Mouse (Mus musculus): ENCODE results near the gene Mcf2. TPM values are rescaled to one million over a fixed set of nuclear protein-coding genes. Genes with fewer than 3 reads are reported as not detected.

Mcf2 gene
- 0.11 and 0.16 TPM in 2 replicates for polyA plus RNA-seq (2014; fragmentation: Nextera tagmentation; extraction: Ambion mirVana)

GRCm38 (mm10) chrX:60178744-60179458, at the start of gene Mcf2:
Mcf2 (minus strand) TSS chrX:60179089.
- Histone ChIP-seq H3K36me3 (ENCODE audit: control insufficient read depth, insufficient read depth, low read length) (no peaks in the 10 kb centered on the region), H3K4me3 (ENCODE audit: control insufficient read depth in 1 of 2, insufficient read depth in 1 of 2, low read depth in 1 of 2, low read length in 2 of 2) (peak within 1 kb of the TSS; percentile 39 to 43), H3K9me3 (ENCODE audit: control insufficient read depth, low read length) (no peaks in the 10 kb centered on the region), H3K9ac (ENCODE audit: low read length) (0 out of 2 replicates have a peak within 1 kb of the TSS, but pooled peaks have one; percentile 12), H3K27ac (replicated peaks in 1 of 2; ENCODE audit: control insufficient read depth in 1 of 2, insufficient read depth in 1 of 2, low read depth in 2 of 2, low read length in 2 of 2) (no peak within 1 kb of the TSS), H3K4me2 (ENCODE audit: low read length) (peak within 1 kb of the TSS; percentile 79), H3K4me1 (ENCODE audit: control insufficient read depth in 2 of 2, insufficient read depth in 2 of 2, low read length in 2 of 2) (no peaks in the 10 kb centered on the region), H3K27me3 (ENCODE audit: control insufficient read depth, insufficient read depth, low read length) (peaks cover 3% of the 10 kb centered on the region; the same call in 1 of the 2 replicates)
- ATAC-seq (ENCODE audit: insufficient number of reproducible peaks, insufficient read depth, low FRiP score, low read depth) = peak; percentile 21; the same call in 1 of the 2 replicates
- 11% methylated on average over 25 of the region's 28 CpGs for WGBS

DNA sequence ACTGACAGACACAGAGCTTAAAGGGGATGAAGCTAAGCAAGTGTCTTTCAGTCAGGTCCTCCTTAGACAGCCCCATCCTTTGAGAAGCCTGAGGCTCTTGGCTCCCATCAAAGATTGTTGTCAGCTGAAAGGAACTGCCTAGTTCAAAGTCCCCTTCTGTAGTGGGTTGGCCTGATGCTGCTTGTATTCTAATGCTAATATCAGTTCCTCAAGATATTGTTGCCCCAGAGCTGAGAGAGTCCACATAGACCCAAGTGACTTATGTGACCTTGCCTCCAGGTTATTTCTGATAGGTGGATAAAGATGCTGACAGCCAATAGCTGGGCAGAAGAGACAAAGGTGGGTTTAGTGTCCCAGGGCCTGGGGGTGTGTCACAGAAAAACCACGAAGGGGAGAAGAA, 8.8 kb upstream of the Mcf2 start:
- no peak overlapping the region for H3K27ac ChIP-seq (replicated peaks in 1 of 2; ENCODE audit: control insufficient read depth in 1 of 2, insufficient read depth in 1 of 2, low read depth in 2 of 2, low read length in 2 of 2)
- no peak overlapping the region for H3K9ac ChIP-seq (ENCODE audit: low read length)
- H3K9me3 ChIP-seq (ENCODE audit: control insufficient read depth, low read length) = no peaks in the 10 kb centered on the region
- WGBS = 29% methylated on average over 1 of the region's 1 CpGs
- no peak overlapping the region for H3K4me2 ChIP-seq (ENCODE audit: low read length)
- H3K4me3 ChIP-seq (ENCODE audit: control insufficient read depth in 1 of 2, insufficient read depth in 1 of 2, low read depth in 1 of 2, low read length in 2 of 2) = no peak overlapping the region
- ATAC-seq (ENCODE audit: insufficient number of reproducible peaks, insufficient read depth, low FRiP score, low read depth) = no peak
- no peaks in the 10 kb centered on the region for H3K36me3 ChIP-seq (ENCODE audit: control insufficient read depth, insufficient read depth, low read length)
- H3K27me3 ChIP-seq (ENCODE audit: control insufficient read depth, insufficient read depth, low read length) = no peaks in the 10 kb centered on the region
- H3K4me1 ChIP-seq (ENCODE audit: control insufficient read depth in 2 of 2, insufficient read depth in 2 of 2, low read length in 2 of 2) = no peaks in the 10 kb centered on the region

DNA sequence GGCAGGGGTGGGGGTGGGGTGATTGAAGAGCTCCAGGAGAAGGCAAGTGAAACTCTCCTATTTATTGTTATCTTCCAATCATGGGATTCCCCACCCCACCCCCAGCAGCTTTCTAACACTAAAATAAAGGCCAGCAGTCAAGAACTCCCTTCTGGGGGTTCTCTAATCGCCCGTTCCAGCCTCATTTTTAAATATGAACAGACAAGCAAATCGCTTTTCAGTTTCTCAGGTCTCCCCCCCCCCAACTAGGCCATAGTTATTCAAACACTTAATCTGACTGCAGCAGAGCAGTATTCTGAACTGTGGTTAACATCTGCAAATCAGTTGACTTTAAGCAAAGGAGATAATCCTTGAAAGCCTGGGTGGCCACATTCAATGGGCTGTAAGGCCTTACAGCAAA, 3.7 kb upstream of the Mcf2 start:
- H3K4me3 ChIP-seq (ENCODE audit: control insufficient read depth in 1 of 2, insufficient read depth in 1 of 2, low read depth in 1 of 2, low read length in 2 of 2) = no peak overlapping the region
- H3K4me1 ChIP-seq (ENCODE audit: control insufficient read depth in 2 of 2, insufficient read depth in 2 of 2, low read length in 2 of 2) = no peaks in the 10 kb centered on the region
- WGBS = 50% methylated on average over 3 of the region's 3 CpGs
- ATAC-seq (ENCODE audit: insufficient number of reproducible peaks, insufficient read depth, low FRiP score, low read depth) = no peak
- H3K27ac ChIP-seq (replicated peaks in 1 of 2; ENCODE audit: control insufficient read depth in 1 of 2, insufficient read depth in 1 of 2, low read depth in 2 of 2, low read length in 2 of 2) = no peak overlapping the region
- no peaks in the 10 kb centered on the region for H3K27me3 ChIP-seq (ENCODE audit: control insufficient read depth, insufficient read depth, low read length)
- H3K36me3 ChIP-seq (ENCODE audit: control insufficient read depth, insufficient read depth, low read length) = no peaks in the 10 kb centered on the region
- H3K4me2 ChIP-seq (ENCODE audit: low read length) = no peak overlapping the region
- no peak overlapping the region for H3K9ac ChIP-seq (ENCODE audit: low read length)
- no peaks in the 10 kb centered on the region for H3K9me3 ChIP-seq (ENCODE audit: control insufficient read depth, low read length)

- Histone ChIP-seq H3K9ac (ENCODE audit: low read length) (0 out of 2 replicates have a peak overlapping the region, but pooled peaks have one; percentile 12), H3K27ac (replicated peaks in 1 of 2; ENCODE audit: control insufficient read depth in 1 of 2, insufficient read depth in 1 of 2, low read depth in 2 of 2, low read length in 2 of 2) (no peak overlapping the region)
- ATAC-seq (ENCODE audit: insufficient number of reproducible peaks, insufficient read depth, low FRiP score, low read depth) = no peak
These were observed 705 bp downstream of the Mcf2 start for GRCm38 (mm10) chrX:60178025-60178743.

DNA sequence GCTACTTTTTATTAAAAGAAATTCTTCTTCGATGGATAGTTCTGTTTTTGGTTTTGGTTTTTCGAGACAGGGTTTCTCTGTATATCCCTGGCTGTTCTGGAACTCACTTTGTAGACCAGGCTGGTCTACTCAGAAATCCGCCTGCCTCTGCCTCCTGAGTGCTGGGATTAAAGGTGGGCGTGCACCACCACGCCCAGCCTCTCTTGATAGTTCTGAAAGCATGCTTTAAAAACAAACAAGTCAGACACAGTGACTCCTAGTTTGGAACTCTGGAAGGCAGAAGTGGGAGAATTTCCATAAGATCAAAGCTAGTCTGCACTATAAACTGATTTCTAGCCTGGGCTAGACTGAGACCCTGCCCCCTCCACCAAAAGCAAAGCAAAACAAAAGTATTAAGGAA, 8.8 kb downstream of the Mcf2 start:
- Histone ChIP-seq H3K27me3 (ENCODE audit: control insufficient read depth, insufficient read depth, low read length) (no peaks in the 10 kb centered on the region), H3K4me1 (ENCODE audit: control insufficient read depth in 2 of 2, insufficient read depth in 2 of 2, low read length in 2 of 2) (no peaks in the 10 kb centered on the region), H3K4me2 (ENCODE audit: low read length) (no peak overlapping the region), H3K9me3 (ENCODE audit: control insufficient read depth, low read length) (no peaks in the 10 kb centered on the region), H3K36me3 (ENCODE audit: control insufficient read depth, insufficient read depth, low read length) (no peaks in the 10 kb centered on the region), H3K9ac (ENCODE audit: low read length) (no peak overlapping the region), H3K4me3 (ENCODE audit: control insufficient read depth in 1 of 2, insufficient read depth in 1 of 2, low read depth in 1 of 2, low read length in 2 of 2) (no peak overlapping the region), H3K27ac (replicated peaks in 1 of 2; ENCODE audit: control insufficient read depth in 1 of 2, insufficient read depth in 1 of 2, low read depth in 2 of 2, low read length in 2 of 2) (no peak overlapping the region)
- no peak for ATAC-seq (ENCODE audit: insufficient number of reproducible peaks, insufficient read depth, low FRiP score, low read depth)
- 78% methylated on average over 5 of the region's 5 CpGs for WGBS

More at GRCm38 (mm10) chrX:60178025-60178743, 705 bp downstream of the Mcf2 start:
- Histone ChIP-seq H3K9me3 (ENCODE audit: control insufficient read depth, low read length) (no peaks in the 10 kb centered on the region), H3K4me1 (ENCODE audit: control insufficient read depth in 2 of 2, insufficient read depth in 2 of 2, low read length in 2 of 2) (no peaks in the 10 kb centered on the region), H3K27me3 (ENCODE audit: control insufficient read depth, insufficient read depth, low read length) (peaks cover 3% of the 10 kb centered on the region; the same call in 1 of the 2 replicates), H3K4me2 (ENCODE audit: low read length) (peak overlapping the region; percentile 79), H3K36me3 (ENCODE audit: control insufficient read depth, insufficient read depth, low read length) (no peaks in the 10 kb centered on the region), H3K4me3 (ENCODE audit: control insufficient read depth in 1 of 2, insufficient read depth in 1 of 2, low read depth in 1 of 2, low read length in 2 of 2) (peak overlapping the region; percentile 39 to 43)
- WGBS = 15% methylated on average over 16 of the region's 19 CpGs

DNA sequence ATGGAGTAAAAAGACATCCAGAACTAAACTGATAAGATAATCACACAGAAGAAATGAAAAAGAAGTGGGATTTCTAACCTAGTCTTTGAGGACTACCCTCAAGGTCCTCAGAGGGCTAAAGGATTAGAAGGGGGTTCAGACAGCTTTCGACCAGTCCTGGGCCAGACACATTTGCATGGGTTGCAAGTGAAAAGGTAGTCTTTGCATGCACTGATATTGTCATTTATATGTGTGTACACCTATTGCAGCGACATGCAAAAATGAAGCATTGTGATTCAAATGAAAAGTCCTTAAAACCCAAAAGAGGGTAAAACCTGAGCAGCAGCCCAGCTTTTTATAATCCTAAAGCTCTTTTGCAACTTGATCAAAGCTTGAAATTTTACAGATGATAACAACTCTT, 9.4 kb downstream of the Mcf2 start:
- Histone ChIP-seq H3K4me2 (ENCODE audit: low read length) (no peak overlapping the region), H3K9me3 (ENCODE audit: control insufficient read depth, low read length) (no peaks in the 10 kb centered on the region), H3K9ac (ENCODE audit: low read length) (no peak overlapping the region), H3K4me3 (ENCODE audit: control insufficient read depth in 1 of 2, insufficient read depth in 1 of 2, low read depth in 1 of 2, low read length in 2 of 2) (no peak overlapping the region), H3K4me1 (ENCODE audit: control insufficient read depth in 2 of 2, insufficient read depth in 2 of 2, low read length in 2 of 2) (no peaks in the 10 kb centered on the region), H3K27me3 (ENCODE audit: control insufficient read depth, insufficient read depth, low read length) (no peaks in the 10 kb centered on the region), H3K36me3 (ENCODE audit: control insufficient read depth, insufficient read depth, low read length) (no peaks in the 10 kb centered on the region), H3K27ac (replicated peaks in 1 of 2; ENCODE audit: control insufficient read depth in 1 of 2, insufficient read depth in 1 of 2, low read depth in 2 of 2, low read length in 2 of 2) (no peak overlapping the region)
- no peak for ATAC-seq (ENCODE audit: insufficient number of reproducible peaks, insufficient read depth, low FRiP score, low read depth)
- WGBS = 62% methylated on average over 2 of the region's 2 CpGs

DNA sequence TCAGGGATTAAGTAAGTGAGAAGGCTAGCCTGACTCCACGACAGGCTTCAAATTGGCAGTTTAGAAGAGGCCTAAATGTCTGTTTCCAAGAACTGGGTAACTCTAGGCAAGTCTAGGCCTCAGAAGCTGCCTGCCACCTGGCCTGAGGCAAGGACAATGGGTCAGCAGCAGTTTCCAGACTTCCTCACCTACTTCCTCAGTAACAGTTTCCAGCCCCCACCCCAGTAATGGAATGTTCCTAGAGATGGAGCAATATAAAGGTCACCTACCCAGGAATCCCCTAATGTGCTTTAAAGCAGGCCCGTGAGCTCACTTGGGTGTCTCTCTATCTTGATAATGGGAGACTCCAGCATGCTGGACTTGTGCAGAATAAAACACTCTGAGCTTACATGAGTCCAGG, 10.1 kb downstream of the Mcf2 start:
- Histone ChIP-seq H3K36me3 (ENCODE audit: control insufficient read depth, insufficient read depth, low read length) (no peaks in the 10 kb centered on the region), H3K4me3 (ENCODE audit: control insufficient read depth in 1 of 2, insufficient read depth in 1 of 2, low read depth in 1 of 2, low read length in 2 of 2) (no peak overlapping the region), H3K9me3 (ENCODE audit: control insufficient read depth, low read length) (no peaks in the 10 kb centered on the region), H3K4me1 (ENCODE audit: control insufficient read depth in 2 of 2, insufficient read depth in 2 of 2, low read length in 2 of 2) (no peaks in the 10 kb centered on the region), H3K4me2 (ENCODE audit: low read length) (no peak overlapping the region), H3K27me3 (ENCODE audit: control insufficient read depth, insufficient read depth, low read length) (no peaks in the 10 kb centered on the region), H3K9ac (ENCODE audit: low read length) (no peak overlapping the region), H3K27ac (replicated peaks in 1 of 2; ENCODE audit: control insufficient read depth in 1 of 2, insufficient read depth in 1 of 2, low read depth in 2 of 2, low read length in 2 of 2) (no peak overlapping the region)
- WGBS = 60% methylated on average over 2 of the region's 2 CpGs
- ATAC-seq (ENCODE audit: insufficient number of reproducible peaks, insufficient read depth, low FRiP score, low read depth) = no peak

All from heart, embryonic 14.5 days (tissue).